Mouse (Mus musculus): ENCODE measurements around the gene Mta3.
A peak's percentile ranks its signal among the peaks of the same experiment; 100 is the strongest.
"Not testable (repeated sequence)": the region's sequence is repeated elsewhere in the genome, so short reads cannot be mapped to it uniquely, and the experiment has no call there.

The Mta3 gene

GRCm38 (mm10) chr17:83708891-83709290 lies 2.9 kb downstream of the Mta3 start:
- DNase-seq (ENCODE audit: low spot score): no peak

- not testable (repeated sequence) for DNase-seq (ENCODE audit: low spot score)
Observed at GRCm38 (mm10) chr17:83709517-83709916, 3.6 kb downstream of the Mta3 start.

- no peak for DNase-seq (ENCODE audit: low spot score)
Observed at GRCm38 (mm10) chr17:83710639-83711038, 4.7 kb downstream of the Mta3 start.

- DNase-seq (ENCODE audit: low spot score): no peak
Observed at GRCm38 (mm10) chr17:83712341-83712740, 6.4 kb downstream of the Mta3 start.

- no peak for DNase-seq (ENCODE audit: low spot score)
Observed at GRCm38 (mm10) chr17:83720449-83720848, 14.5 kb downstream of the Mta3 start.

- no peak for DNase-seq (ENCODE audit: low spot score)
Observed at GRCm38 (mm10) chr17:83721157-83721556, 15.2 kb downstream of the Mta3 start.

GRCm38 (mm10) chr17:83723064-83723463 lies 17.1 kb downstream of the Mta3 start:
- no peak for DNase-seq (ENCODE audit: low spot score)

GRCm38 (mm10) chr17:83726496-83726895 lies 20.5 kb downstream of the Mta3 start:
- DNase-seq (ENCODE audit: low spot score): no peak

- DNase-seq (ENCODE audit: low spot score): no peak
Observed at GRCm38 (mm10) chr17:83727707-83728106, 21.7 kb downstream of the Mta3 start.

GRCm38 (mm10) chr17:83729029-83729428 lies 23.1 kb downstream of the Mta3 start:
- DNase-seq (ENCODE audit: low spot score): no peak

GRCm38 (mm10) chr17:83730123-83730522 lies 24.2 kb downstream of the Mta3 start:
- DNase-seq (ENCODE audit: low spot score): no peak

- DNase-seq (ENCODE audit: low spot score): peak; percentile 26
Observed at GRCm38 (mm10) chr17:83732166-83732629, 26.2 kb downstream of the Mta3 start.

GRCm38 (mm10) chr17:83732801-83733200 lies 26.8 kb downstream of the Mta3 start:
- peak; percentile 29 for DNase-seq (ENCODE audit: low spot score)

- DNase-seq (ENCODE audit: low spot score): no peak
Observed at GRCm38 (mm10) chr17:83736701-83737100, 30.7 kb downstream of the Mta3 start.

GRCm38 (mm10) chr17:83737775-83738174 lies 31.8 kb downstream of the Mta3 start:
- no peak for DNase-seq (ENCODE audit: low spot score)

GRCm38 (mm10) chr17:83740135-83740676 lies 34.2 kb downstream of the Mta3 start:
- DNase-seq (ENCODE audit: low spot score): no peak

- DNase-seq (ENCODE audit: low spot score): no peak
Observed at GRCm38 (mm10) chr17:83741243-83741642, 35.3 kb downstream of the Mta3 start.

GRCm38 (mm10) chr17:83744231-83744824 lies 38.4 kb downstream of the Mta3 start:
- no peak for DNase-seq (ENCODE audit: low spot score)

GRCm38 (mm10) chr17:83747405-83748160 lies 41.6 kb downstream of the Mta3 start:
- no peak for DNase-seq (ENCODE audit: low spot score)

- no peak for DNase-seq (ENCODE audit: low spot score)
Observed at GRCm38 (mm10) chr17:83750216-83750950, 44.4 kb downstream of the Mta3 start.

GRCm38 (mm10) chr17:83753112-83753899 lies 47.3 kb downstream of the Mta3 start:
- DNase-seq (ENCODE audit: low spot score): no peak

GRCm38 (mm10) chr17:83758096-83758495 lies 52.1 kb downstream of the Mta3 start:
- no peak for DNase-seq (ENCODE audit: low spot score)
